Mouse (Mus musculus) thymus, adult 18-20 months (tissue): Measurements from ENCODE around the gene Mpp3.

Experiments used
- DNase-seq, 2 experiments: peaks; one replicate each; pipeline ENCODE4 v3.0.0; 2022; ENCODE audit warnings: mixed read lengths in 2 of 2

Mpp3 gene

GRCm38 (mm10) chr11:102037789-102038188, 9.5 kb upstream of the Mpp3 start:
- DNase-seq = no peak

GRCm38 (mm10) chr11:102036336-102036735, 8.1 kb upstream of the Mpp3 start:
- DNase-seq = no peak

GRCm38 (mm10) chr11:102035456-102035960, 7.2 kb upstream of the Mpp3 start:
- no peak for DNase-seq

- DNase-seq = no peak
Observed at GRCm38 (mm10) chr11:102034887-102035286, 6.6 kb upstream of the Mpp3 start.

GRCm38 (mm10) chr11:102033055-102033591, 4.9 kb upstream of the Mpp3 start:
- DNase-seq = no peak

- no peak for DNase-seq
Observed at GRCm38 (mm10) chr11:102031149-102031548, 2.9 kb upstream of the Mpp3 start.

- no peak for DNase-seq
Observed at GRCm38 (mm10) chr11:102029966-102030365, 1.7 kb upstream of the Mpp3 start.

GRCm38 (mm10) chr11:102029304-102029703, 1.0 kb upstream of the Mpp3 start:
- DNase-seq = no peak

GRCm38 (mm10) chr11:102027361-102028017, 772 bp downstream of the Mpp3 start:
- DNase-seq = no peak

GRCm38 (mm10) chr11:102026694-102027360, 1.4 kb downstream of the Mpp3 start:
- DNase-seq = peak in 1 of 2 experiments; percentile 10

- no peak for DNase-seq
Observed at GRCm38 (mm10) chr11:102025991-102026660, 2.1 kb downstream of the Mpp3 start.

- no peak for DNase-seq
Observed at GRCm38 (mm10) chr11:102025354-102025753, 2.9 kb downstream of the Mpp3 start.

GRCm38 (mm10) chr11:102024875-102025274, 3.4 kb downstream of the Mpp3 start:
- no peak for DNase-seq

- DNase-seq = no peak
Observed at GRCm38 (mm10) chr11:102024084-102024758, 4.0 kb downstream of the Mpp3 start.

- DNase-seq = no peak
Observed at GRCm38 (mm10) chr11:102023406-102023805, 4.9 kb downstream of the Mpp3 start.

- DNase-seq = no peak
Observed at GRCm38 (mm10) chr11:102021196-102021595, 7.1 kb downstream of the Mpp3 start.

GRCm38 (mm10) chr11:102019736-102020135, 8.5 kb downstream of the Mpp3 start:
- no peak for DNase-seq

GRCm38 (mm10) chr11:102016136-102016535, 12.1 kb downstream of the Mpp3 start:
- no peak for DNase-seq

GRCm38 (mm10) chr11:102015472-102015871, 12.8 kb downstream of the Mpp3 start:
- DNase-seq = no peak

GRCm38 (mm10) chr11:102013201-102013600, 15.1 kb downstream of the Mpp3 start:
- no peak for DNase-seq

GRCm38 (mm10) chr11:102011510-102011909, 16.8 kb downstream of the Mpp3 start:
- no peak for DNase-seq

GRCm38 (mm10) chr11:102010140-102010539, 18.1 kb downstream of the Mpp3 start:
- DNase-seq = no peak
